Mouse (Mus musculus) hindbrain, embryonic 13.5 days (tissue): ENCODE data around the gene A030005K14Rik. TPM values are rescaled to one million over a fixed set of nuclear protein-coding genes. Genes with fewer than 3 reads are reported as not detected.
A peak's percentile ranks its signal among the peaks of the same experiment; 100 is the strongest.

Experiments
- ATAC-seq: fragments of 200-750 bp; cut with Nextera tagmentation; 2 replicates; pipeline ENCODE4 v1.8.0; 2017; ENCODE audit warnings: moderate TSS enrichment; ENCODE audit not compliant: low FRiP score
- H3K27ac ChIP-seq: fragments of 300-500 bp; sonication (generic); 2 replicates; pipeline ENCODE4 v1.5.1; 2015; ENCODE audit warnings: inconsistent platforms, mild to moderate bottlenecking, moderate library complexity
- H3K27me3 ChIP-seq: fragments of 300-500 bp; sonication (generic); 2 replicates; pipeline ENCODE4 v1.6.1; 2015; ENCODE audit warnings: mild to moderate bottlenecking, inconsistent platforms
- H3K36me3 ChIP-seq: fragments of 300-500 bp; sonication (generic); 2 replicates; pipeline ENCODE4 v1.6.1; 2015; ENCODE audit warnings: mild to moderate bottlenecking, inconsistent platforms
- H3K4me1 ChIP-seq: fragments of 300-500 bp; sonication (generic); replicated peaks from 2 replicates; pipeline ENCODE4 v1.6.1; 2015; ENCODE audit warnings: inconsistent platforms
- H3K4me2 ChIP-seq: fragments of 300-500 bp; sonication (generic); 2 replicates; pipeline ENCODE4 v1.6.1; 2015; ENCODE audit warnings: inconsistent platforms, mild to moderate bottlenecking, moderate library complexity
- H3K4me3 ChIP-seq: fragments of 300-500 bp; sonication (generic); 2 replicates; pipeline ENCODE4 v1.5.1; 2015; ENCODE audit warnings: mild to moderate bottlenecking, inconsistent platforms
- H3K9ac ChIP-seq: fragments of 300-500 bp; sonication (generic); 2 replicates; pipeline ENCODE4 v1.6.1; 2015; ENCODE audit warnings: mild to moderate bottlenecking, inconsistent platforms
- H3K9me3 ChIP-seq: fragments of 300-500 bp; sonication (generic); 2 replicates; pipeline ENCODE4 v1.6.1; 2016; ENCODE audit warnings: inconsistent platforms
- WGBS: fragments of 180-500 bp; shearing (Covaris S2); methylation state at CpG from one replicate; pipeline ENCODE4 v1.1.7; 2015; 5-methylcytosine and 5-hydroxymethylcytosine counted together
- polyA plus RNA-seq: library from polyadenylated mRNA; unstranded; fragments of >200 nt; fragmentation: Nextera tagmentation; extraction: Ambion mirVana; gene quantifications from 2 replicates; pipeline ENCODE4 v1.2.1, GENCODE M21; 2015

A030005K14Rik gene
- polyA plus RNA-seq, 1 experiment from 2014 or later: not detected

- H3K4me3 ChIP-seq: no peak overlapping the region
- H3K36me3 ChIP-seq: no peaks in the 10 kb centered on the region
- no peak for ATAC-seq
- H3K27me3 ChIP-seq: no peaks in the 10 kb centered on the region
- H3K9ac ChIP-seq: no peak overlapping the region
- WGBS: 90% methylated on average over 10 of the region's 10 CpGs
- H3K27ac ChIP-seq: no peak overlapping the region
- no peaks in the 10 kb centered on the region for H3K9me3 ChIP-seq
- no peaks in the 10 kb centered on the region for H3K4me1 ChIP-seq
- H3K4me2 ChIP-seq: no peak overlapping the region
Observed at GRCm38 (mm10) chr1:83067205-83067604, 8.0 kb upstream of the A030005K14Rik start.

- 91% methylated on average over 4 of the region's 4 CpGs for WGBS
- Histone ChIP-seq H3K4me1 (no peaks in the 10 kb centered on the region), H3K27me3 (no peaks in the 10 kb centered on the region), H3K4me3 (no peak overlapping the region), H3K9me3 (no peaks in the 10 kb centered on the region), H3K4me2 (no peak overlapping the region), H3K27ac (no peak overlapping the region), H3K9ac (no peak overlapping the region), H3K36me3 (no peaks in the 10 kb centered on the region)
- ATAC-seq: no peak
Observed at GRCm38 (mm10) chr1:83066577-83066976, 7.4 kb upstream of the A030005K14Rik start.

- 34% methylated on average over 3 of the region's 3 CpGs for WGBS
Observed at GRCm38 (mm10) chr1:83064851-83065250, 5.7 kb upstream of the A030005K14Rik start.

GRCm38 (mm10) chr1:83060643-83061042, 1.5 kb upstream of the A030005K14Rik start, which contains the start of gene Krtap28-13:
TSS of gene Krtap28-13 (plus strand) at chr1:83060930.
- Histone ChIP-seq H3K9ac (no peak within 1 kb of the TSS), H3K27me3 (no peaks in the 10 kb centered on the region), H3K4me3 (no peak within 1 kb of the TSS), H3K4me1 (no peaks in the 10 kb centered on the region), H3K4me2 (no peak within 1 kb of the TSS), H3K27ac (no peak within 1 kb of the TSS), H3K9me3 (no peaks in the 10 kb centered on the region), H3K36me3 (no peaks in the 10 kb centered on the region)
- 83% methylated on average over 3 of the region's 4 CpGs for WGBS
- no peak for ATAC-seq

More at GRCm38 (mm10) chr1:83064851-83065250, 5.7 kb upstream of the A030005K14Rik start:
- no peaks in the 10 kb centered on the region for H3K36me3 ChIP-seq
- H3K9ac ChIP-seq: no peak overlapping the region
- no peak overlapping the region for H3K27ac ChIP-seq
- no peak for ATAC-seq
- H3K4me2 ChIP-seq: no peak overlapping the region
- no peaks in the 10 kb centered on the region for H3K9me3 ChIP-seq
- no peaks in the 10 kb centered on the region for H3K27me3 ChIP-seq
- no peak overlapping the region for H3K4me3 ChIP-seq
- no peaks in the 10 kb centered on the region for H3K4me1 ChIP-seq

- no peak overlapping the region for H3K4me3 ChIP-seq
- 54% methylated on average over 1 of the region's 1 CpGs for WGBS
- no peak overlapping the region for H3K9ac ChIP-seq
- no peak overlapping the region for H3K4me2 ChIP-seq
- no peak for ATAC-seq
- H3K36me3 ChIP-seq: no peaks in the 10 kb centered on the region
- no peaks in the 10 kb centered on the region for H3K27me3 ChIP-seq
- no peak overlapping the region for H3K27ac ChIP-seq
- no peaks in the 10 kb centered on the region for H3K4me1 ChIP-seq
- no peaks in the 10 kb centered on the region for H3K9me3 ChIP-seq
Observed at GRCm38 (mm10) chr1:83058481-83058880, 697 bp downstream of the A030005K14Rik start.

- no peaks in the 10 kb centered on the region for H3K4me1 ChIP-seq
- H3K36me3 ChIP-seq: no peaks in the 10 kb centered on the region
- H3K4me3 ChIP-seq: no peak within 1 kb of the TSS
- no peak within 1 kb of the TSS for H3K9ac ChIP-seq
- H3K27ac ChIP-seq: no peak within 1 kb of the TSS
- H3K4me2 ChIP-seq: no peak within 1 kb of the TSS
- H3K9me3 ChIP-seq: no peaks in the 10 kb centered on the region
- no peak for ATAC-seq
- WGBS: 86% methylated on average over 5 of the region's 5 CpGs
- no peaks in the 10 kb centered on the region for H3K27me3 ChIP-seq
Observed at GRCm38 (mm10) chr1:83044882-83045427, 14.2 kb downstream of the A030005K14Rik start, which contains the start of gene Gm47969. TSS of gene Gm47969 (plus strand) at chr1:83044932.

GRCm38 (mm10) chr1:83042380-83042779, 16.8 kb downstream of the A030005K14Rik start, which contains the start of gene Krtap28-10:
TSS of gene Krtap28-10 (minus strand) at chr1:83042480.
- Histone ChIP-seq H3K9me3 (no peaks in the 10 kb centered on the region), H3K4me2 (no peak within 1 kb of the TSS), H3K27ac (no peak within 1 kb of the TSS), H3K4me1 (peaks cover 9% of the 10 kb centered on the region; the same call in 1 of the 2 replicates), H3K9ac (no peak within 1 kb of the TSS), H3K36me3 (no peaks in the 10 kb centered on the region), H3K27me3 (no peaks in the 10 kb centered on the region), H3K4me3 (no peak within 1 kb of the TSS)
- no peak for ATAC-seq
- 94% methylated on average over 2 of the region's 2 CpGs for WGBS

GRCm38 (mm10) chr1:83039080-83039479, 20.1 kb downstream of the A030005K14Rik start:
- Histone ChIP-seq H3K4me3 (no peak overlapping the region), H3K9me3 (no peaks in the 10 kb centered on the region), H3K4me1 (peaks cover 9% of the 10 kb centered on the region; the same call in 1 of the 2 replicates), H3K9ac (no peak overlapping the region), H3K27ac (no peak overlapping the region), H3K27me3 (no peaks in the 10 kb centered on the region), H3K36me3 (no peaks in the 10 kb centered on the region), H3K4me2 (no peak overlapping the region)
- WGBS: 79% methylated on average over 4 of the region's 4 CpGs
- ATAC-seq: no peak

GRCm38 (mm10) chr1:83038109-83038672, 21.0 kb downstream of the A030005K14Rik start, which contains the start of gene Slc19a3:
TSS of gene Slc19a3 (minus strand) at chr1:83038448.
- Histone ChIP-seq H3K4me2 (peak within 1 kb of the TSS; percentile 75), H3K36me3 (no peaks in the 10 kb centered on the region), H3K9me3 (no peaks in the 10 kb centered on the region), H3K4me1 (peaks cover 9% of the 10 kb centered on the region; the same call in 1 of the 2 replicates), H3K27me3 (no peaks in the 10 kb centered on the region), H3K9ac (peak within 1 kb of the TSS; percentile 68), H3K4me3 (peak within 1 kb of the TSS; percentile 52), H3K27ac (peak within 1 kb of the TSS; percentile 18; the same call in 1 of the 2 replicates)
- ATAC-seq: peak; percentile 96
- under 1% methylated on average over 25 of the region's 25 CpGs for WGBS

GRCm38 (mm10) chr1:83036892-83037667, 22.1 kb downstream of the A030005K14Rik start:
- Histone ChIP-seq H3K27ac (no peak overlapping the region), H3K4me1 (peaks cover 9% of the 10 kb centered on the region; the same call in 1 of the 2 replicates), H3K4me2 (peak overlapping the region; percentile 75; the same call in 1 of the 2 replicates), H3K36me3 (no peaks in the 10 kb centered on the region), H3K4me3 (no peak overlapping the region), H3K9me3 (no peaks in the 10 kb centered on the region), H3K27me3 (no peaks in the 10 kb centered on the region), H3K9ac (no peak overlapping the region)
- no peak for ATAC-seq
- WGBS: 74% methylated on average over 11 of the region's 11 CpGs

GRCm38 (mm10) chr1:83034509-83034908, 24.7 kb downstream of the A030005K14Rik start:
- Histone ChIP-seq H3K4me3 (no peak overlapping the region), H3K27ac (no peak overlapping the region), H3K36me3 (no peaks in the 10 kb centered on the region), H3K9ac (no peak overlapping the region), H3K9me3 (no peaks in the 10 kb centered on the region), H3K27me3 (no peaks in the 10 kb centered on the region), H3K4me1 (peaks cover 9% of the 10 kb centered on the region; the same call in 1 of the 2 replicates), H3K4me2 (no peak overlapping the region)
- WGBS: 67% methylated on average over 5 of the region's 5 CpGs
- ATAC-seq: no peak

GRCm38 (mm10) chr1:83032508-83032907, 26.7 kb downstream of the A030005K14Rik start:
- Histone ChIP-seq H3K4me1 (peaks cover under 1% of the 10 kb centered on the region; the same call in 1 of the 2 replicates), H3K27me3 (no peaks in the 10 kb centered on the region), H3K27ac (no peak overlapping the region), H3K9me3 (no peaks in the 10 kb centered on the region), H3K36me3 (no peaks in the 10 kb centered on the region), H3K4me2 (no peak overlapping the region), H3K9ac (no peak overlapping the region), H3K4me3 (no peak overlapping the region)
- WGBS: 91% methylated on average over 6 of the region's 6 CpGs
- no peak for ATAC-seq
